Mouse (Mus musculus) liver, embryonic 11.5 days (tissue): ENCODE measurements at regions not wholly inside any gene's neighbourhood (a gene's known extent, or its start where the extent isn't known, plus 50 kb on each side); places are given as distances from the start of the nearest gene placed in this dataset.

Experiments
- ATAC-seq: fragments of 200-750 bp; cut with Nextera tagmentation; replicated peaks from 2 replicates; pipeline ENCODE4 v1.8.0; 2017; ENCODE audit warnings: moderate number of reproducible peaks, mild to moderate bottlenecking, moderate TSS enrichment, moderate library complexity; ENCODE audit not compliant: low FRiP score
- DNase-seq: peaks from one replicate; pipeline ENCODE4 v3.0.0-alpha.2; 2017; ENCODE audit warnings: low spot score
- H3K27ac ChIP-seq: fragments of 300-500 bp; sonication (generic); 2 replicates; pipeline ENCODE4 v1.5.1; 2014; ENCODE audit warnings: mild to moderate bottlenecking, low read depth, low read length, control low read depth
- H3K27me3 ChIP-seq: fragments of 300-500 bp; sonication (generic); replicated peaks from 2 replicates; pipeline ENCODE4 v1.6.1; 2014; ENCODE audit warnings: low read length, mixed read lengths; ENCODE audit not compliant: control insufficient read depth, insufficient read depth
- H3K36me3 ChIP-seq: fragments of 300-500 bp; sonication (generic); 2 replicates; pipeline ENCODE4 v1.6.1; 2014; ENCODE audit warnings: mild to moderate bottlenecking, low read length, moderate library complexity, mixed read lengths; ENCODE audit not compliant: control insufficient read depth, insufficient read depth
- H3K4me1 ChIP-seq: fragments of 300-500 bp; sonication (generic); replicated peaks from 2 replicates; pipeline ENCODE4 v1.6.1; 2014; ENCODE audit warnings: low read length, mixed read lengths; ENCODE audit not compliant: control insufficient read depth, insufficient read depth
- H3K4me2 ChIP-seq: fragments of 300-500 bp; sonication (generic); 2 replicates; pipeline ENCODE4 v1.6.1; 2014; ENCODE audit warnings: mild to moderate bottlenecking, control low read depth, moderate library complexity
- H3K4me3 ChIP-seq: fragments of 300-500 bp; sonication (generic); 2 replicates; pipeline ENCODE4 v1.5.1; 2014; ENCODE audit warnings: low read depth, low read length, control low read depth
- H3K9ac ChIP-seq: fragments of 300-500 bp; sonication (generic); 2 replicates; pipeline ENCODE4 v1.6.1; 2014; ENCODE audit warnings: low read depth, low read length, control low read depth
- H3K9me3 ChIP-seq: fragments of 300-500 bp; sonication (generic); 2 replicates; pipeline ENCODE4 v1.6.1; 2016; ENCODE audit warnings: low read length, inconsistent platforms, mixed read lengths; ENCODE audit not compliant: control insufficient read depth
- WGBS: fragments of 180-500 bp; shearing (Covaris S2); extraction: QIAGEN DNeasy Blood & Tissue Kit; methylation state at CpG from one replicate; pipeline ENCODE4 v1.1.7; 2014; 5-methylcytosine and 5-hydroxymethylcytosine counted together

DNA sequence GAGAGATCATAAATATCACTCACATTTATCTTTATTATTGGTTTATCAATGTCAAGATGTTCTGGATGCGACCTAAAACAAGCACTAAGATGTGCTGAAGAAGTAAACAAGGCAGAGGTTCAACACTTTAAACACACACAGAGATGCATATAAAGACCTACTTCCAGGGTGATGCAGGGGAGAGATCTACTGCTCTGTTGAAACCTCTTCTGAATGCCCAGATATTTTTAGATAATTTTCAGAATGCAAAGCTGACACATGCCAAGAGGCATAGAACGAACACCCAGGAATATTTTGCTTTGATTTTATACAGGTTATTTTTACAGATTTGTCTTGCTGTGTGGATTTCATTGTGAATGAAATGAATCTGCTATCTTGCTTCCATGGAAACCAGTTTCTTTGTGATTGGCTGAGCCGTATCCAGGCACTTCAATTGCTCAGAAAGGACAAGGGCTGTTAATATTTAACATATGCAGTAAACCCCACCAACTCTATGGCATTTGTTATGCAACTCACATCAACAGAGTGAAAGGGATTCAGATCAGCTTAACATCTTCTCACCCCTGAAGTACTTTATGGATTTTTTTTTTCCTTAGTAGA is 523.2 kb upstream of the Tbl1xr1 start:
- H3K9ac ChIP-seq: no peak overlapping the region
- H3K4me1 ChIP-seq: no peaks in the 10 kb centered on the region
- H3K27ac ChIP-seq: no peak overlapping the region
- ATAC-seq: no peak
- no peaks in the 10 kb centered on the region for H3K36me3 ChIP-seq
- WGBS: 55% methylated on average over 3 of the region's 3 CpGs
- H3K9me3 ChIP-seq: no peaks in the 10 kb centered on the region
- no peak overlapping the region for H3K4me2 ChIP-seq
- H3K27me3 ChIP-seq: no peaks in the 10 kb centered on the region
- H3K4me3 ChIP-seq: no peak overlapping the region
- no peak for DNase-seq

DNA sequence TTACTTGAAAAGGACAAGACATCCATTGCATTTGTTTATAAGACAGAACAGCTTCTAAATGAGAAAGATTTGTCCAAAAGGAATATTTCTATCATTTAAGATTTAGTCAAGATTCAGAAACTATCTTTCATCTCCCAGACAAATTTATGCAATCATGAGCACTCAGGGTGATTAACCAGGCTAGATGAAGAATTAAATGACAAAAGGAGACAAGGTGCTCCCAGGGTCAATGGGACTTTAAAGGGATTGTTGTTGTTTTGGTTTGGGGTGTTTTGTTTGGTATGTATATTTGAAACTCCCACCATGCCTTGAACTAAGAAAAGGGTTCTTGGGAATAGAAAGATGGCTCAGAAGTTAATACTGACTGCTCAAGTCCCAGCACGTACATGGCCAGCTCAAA is 522.6 kb upstream of the Tbl1xr1 start:
- Histone ChIP-seq H3K36me3 (no peaks in the 10 kb centered on the region), H3K27ac (no peak overlapping the region), H3K4me2 (no peak overlapping the region), H3K4me1 (no peaks in the 10 kb centered on the region), H3K4me3 (no peak overlapping the region), H3K9ac (no peak overlapping the region), H3K27me3 (no peaks in the 10 kb centered on the region), H3K9me3 (no peaks in the 10 kb centered on the region)
- ATAC-seq: no peak
- WGBS: 48% methylated on average over 1 of the region's 1 CpGs
- no peak for DNase-seq

DNA sequence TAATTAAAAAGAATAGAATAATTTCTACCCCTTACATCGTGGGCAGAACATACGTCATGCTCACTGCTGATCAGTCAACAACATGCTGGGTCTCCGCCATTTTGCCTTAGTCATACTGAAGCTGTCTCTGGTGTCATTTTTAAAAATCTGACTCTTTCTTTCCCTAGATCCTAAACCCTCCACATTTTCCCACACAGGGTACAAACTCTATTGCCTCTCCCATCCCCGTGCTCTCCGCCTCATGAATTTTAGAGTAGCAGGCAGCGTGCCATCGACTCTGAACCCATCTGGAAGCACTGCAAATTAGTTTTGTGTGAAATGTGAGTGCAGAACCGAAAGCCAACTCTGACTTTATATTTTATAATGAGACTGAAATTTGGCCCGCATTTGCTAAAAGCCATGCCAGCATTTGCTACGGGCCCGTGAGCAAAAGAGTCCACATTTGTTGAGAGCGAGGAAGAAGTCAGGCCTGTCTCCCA is 518.5 kb upstream of the Tbl1xr1 start:
- Histone ChIP-seq H3K4me3 (no peak overlapping the region), H3K4me1 (no peaks in the 10 kb centered on the region), H3K9ac (no peak overlapping the region), H3K27ac (no peak overlapping the region), H3K36me3 (no peaks in the 10 kb centered on the region), H3K27me3 (no peaks in the 10 kb centered on the region), H3K9me3 (no peaks in the 10 kb centered on the region), H3K4me2 (no peak overlapping the region)
- WGBS: 89% methylated on average over 12 of the region's 12 CpGs
- ATAC-seq (no peak), DNase-seq (no peak)

DNA sequence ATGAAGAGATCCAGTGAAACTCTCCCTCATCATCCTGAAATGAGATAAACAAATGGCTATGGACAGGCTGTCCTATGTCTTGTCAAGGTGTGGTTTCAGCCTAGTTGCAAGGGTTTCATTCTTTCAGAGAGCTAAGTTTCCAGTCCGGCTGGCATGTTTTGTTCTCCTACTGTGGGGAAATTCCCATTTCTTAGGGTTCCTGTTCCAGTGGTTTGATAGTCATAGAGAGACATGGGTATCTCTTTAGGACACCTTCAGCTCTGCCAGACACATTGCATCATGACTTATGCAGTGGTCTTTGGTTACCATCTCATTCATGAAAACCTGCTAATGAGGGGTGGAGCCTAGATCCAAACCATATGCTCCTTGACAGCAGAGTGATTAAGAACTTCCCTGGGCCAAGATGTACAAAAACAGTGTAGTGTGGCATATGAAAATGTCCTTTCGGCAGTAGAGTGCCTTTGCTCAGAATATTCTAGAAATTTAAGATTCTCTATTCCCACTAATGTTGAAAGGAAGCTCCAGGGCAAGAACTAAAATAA is 513.6 kb upstream of the Tbl1xr1 start:
- no peak overlapping the region for H3K4me3 ChIP-seq
- H3K27me3 ChIP-seq: no peaks in the 10 kb centered on the region
- no peak for ATAC-seq
- no peak overlapping the region for H3K9ac ChIP-seq
- no peaks in the 10 kb centered on the region for H3K9me3 ChIP-seq
- no peak for DNase-seq
- H3K4me1 ChIP-seq: no peaks in the 10 kb centered on the region
- 84% methylated on average over 2 of the region's 2 CpGs for WGBS
- no peaks in the 10 kb centered on the region for H3K36me3 ChIP-seq
- no peak overlapping the region for H3K27ac ChIP-seq
- no peak overlapping the region for H3K4me2 ChIP-seq

DNA sequence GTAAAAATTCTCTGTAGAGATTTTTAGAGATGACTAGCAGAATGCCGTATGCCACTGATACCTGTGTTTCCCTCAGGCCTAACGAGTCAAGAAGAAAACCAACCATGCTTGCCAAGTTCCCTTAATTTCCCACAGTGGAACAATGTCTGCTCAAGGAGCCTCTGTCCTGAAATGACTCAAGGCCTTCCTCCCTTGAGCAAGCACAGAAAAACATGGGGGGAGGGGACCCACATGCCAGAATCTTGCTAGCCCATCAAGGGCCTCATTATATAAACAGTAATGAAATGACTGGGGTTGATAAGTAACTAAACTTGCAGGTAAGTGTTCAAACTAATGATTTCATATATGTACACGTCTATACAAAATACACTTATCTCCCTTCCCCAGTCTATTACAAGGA is 513.0 kb upstream of the Tbl1xr1 start:
- no peaks in the 10 kb centered on the region for H3K36me3 ChIP-seq
- H3K9ac ChIP-seq: no peak overlapping the region
- no peak for DNase-seq
- no peaks in the 10 kb centered on the region for H3K9me3 ChIP-seq
- no peak overlapping the region for H3K4me2 ChIP-seq
- H3K27ac ChIP-seq: no peak overlapping the region
- H3K4me3 ChIP-seq: no peak overlapping the region
- H3K27me3 ChIP-seq: no peaks in the 10 kb centered on the region
- no peaks in the 10 kb centered on the region for H3K4me1 ChIP-seq
- 72% methylated on average over 3 of the region's 3 CpGs for WGBS
- no peak for ATAC-seq

DNA sequence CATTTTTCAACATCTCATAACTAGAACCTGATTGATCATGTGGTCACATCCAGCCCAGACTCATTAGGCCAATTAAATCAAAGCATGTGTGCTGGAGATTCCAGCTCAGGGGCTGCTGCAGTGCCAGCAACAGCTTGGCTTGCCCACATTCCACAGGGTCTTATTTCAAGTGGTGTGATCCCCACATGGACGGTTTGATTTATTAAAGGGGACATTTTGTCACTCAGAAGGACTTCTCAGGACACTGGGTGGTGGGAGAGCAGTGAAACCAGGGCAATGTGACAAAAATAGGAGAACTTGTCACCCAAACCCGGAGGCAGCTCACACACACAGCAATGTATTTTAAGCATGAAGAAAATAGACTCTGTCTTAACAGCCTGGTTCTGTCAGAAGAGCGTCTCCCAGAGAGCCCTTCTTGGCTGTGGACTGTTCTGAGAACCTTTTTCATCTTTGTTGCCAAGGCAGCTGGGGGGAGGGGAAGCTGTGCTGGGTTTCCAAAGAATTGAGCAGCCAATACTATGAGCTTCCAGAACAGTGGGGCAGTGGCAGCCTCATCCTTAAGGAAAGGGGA is 512.2 kb upstream of the Tbl1xr1 start:
- ATAC-seq: no peak
- Histone ChIP-seq H3K27ac (no peak overlapping the region), H3K4me2 (no peak overlapping the region), H3K27me3 (no peaks in the 10 kb centered on the region), H3K9me3 (no peaks in the 10 kb centered on the region), H3K9ac (no peak overlapping the region), H3K4me3 (no peak overlapping the region), H3K36me3 (no peaks in the 10 kb centered on the region), H3K4me1 (no peaks in the 10 kb centered on the region)
- no peak for DNase-seq
- 37% methylated on average over 3 of the region's 3 CpGs for WGBS

DNA sequence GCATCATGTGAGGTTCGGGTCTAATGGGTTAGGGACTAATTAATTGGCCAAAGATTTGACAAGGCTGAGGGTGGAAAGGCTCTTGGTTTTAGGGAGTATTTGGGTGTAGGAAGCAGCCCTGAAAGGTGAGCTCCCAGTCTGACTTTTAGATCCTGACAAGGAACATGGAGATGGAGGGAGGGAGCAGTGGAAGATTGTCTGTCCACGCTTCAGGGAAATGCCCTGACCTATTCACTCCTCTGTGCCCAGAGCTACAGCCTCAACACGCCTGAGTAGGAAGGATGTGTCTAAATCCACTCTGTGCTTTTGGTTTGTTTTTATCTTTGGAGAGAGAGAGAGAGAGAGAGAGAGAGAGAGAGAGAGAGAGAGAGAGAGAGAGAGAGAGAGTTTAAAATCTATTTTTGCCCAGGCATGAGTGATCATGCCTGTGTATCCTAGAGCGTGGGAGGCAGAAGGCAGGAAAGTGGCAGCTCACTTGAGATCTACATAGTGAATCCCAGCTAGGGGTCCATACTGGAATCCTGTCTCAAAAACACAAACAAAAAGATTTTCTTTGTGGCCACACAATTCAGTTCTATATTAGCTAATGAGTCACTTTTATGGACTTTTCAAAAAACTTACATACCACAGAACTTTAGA is 511.5 kb upstream of the Tbl1xr1 start:
- no peak overlapping the region for H3K9ac ChIP-seq
- WGBS: 57% methylated on average over 4 of the region's 4 CpGs
- no peak overlapping the region for H3K4me3 ChIP-seq
- H3K27me3 ChIP-seq: no peaks in the 10 kb centered on the region
- H3K4me1 ChIP-seq: no peaks in the 10 kb centered on the region
- H3K4me2 ChIP-seq: no peak overlapping the region
- H3K27ac ChIP-seq: no peak overlapping the region
- H3K9me3 ChIP-seq: no peaks in the 10 kb centered on the region
- DNase-seq (no peak), ATAC-seq (no peak)
- no peaks in the 10 kb centered on the region for H3K36me3 ChIP-seq

DNA sequence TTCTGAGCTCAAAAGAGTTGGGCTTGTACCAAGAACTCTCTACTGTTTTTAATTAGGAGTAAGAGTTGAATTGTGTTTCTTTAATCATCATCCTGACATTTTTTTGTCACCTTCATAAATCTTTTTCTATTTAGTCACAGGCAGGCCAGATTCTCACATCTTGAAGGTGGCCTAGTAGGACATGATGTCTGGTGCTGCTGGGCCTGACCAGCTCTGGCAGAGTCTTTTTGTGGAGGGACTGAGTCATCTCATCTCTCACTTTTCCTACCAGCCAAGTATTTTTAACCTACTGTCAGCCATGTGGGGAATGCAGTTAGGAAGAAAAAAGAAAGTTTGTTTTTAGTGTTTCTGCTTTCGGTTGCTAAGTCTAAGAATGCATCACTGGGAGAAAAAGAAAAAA is 506.7 kb upstream of the Tbl1xr1 start:
- ATAC-seq (no peak), DNase-seq (no peak)
- Histone ChIP-seq H3K36me3 (no peaks in the 10 kb centered on the region), H3K9ac (no peak overlapping the region), H3K27me3 (no peaks in the 10 kb centered on the region), H3K27ac (no peak overlapping the region), H3K4me1 (no peaks in the 10 kb centered on the region), H3K4me3 (no peak overlapping the region), H3K4me2 (no peak overlapping the region), H3K9me3 (no peaks in the 10 kb centered on the region)
- WGBS: 77% methylated on average over 1 of the region's 1 CpGs

DNA sequence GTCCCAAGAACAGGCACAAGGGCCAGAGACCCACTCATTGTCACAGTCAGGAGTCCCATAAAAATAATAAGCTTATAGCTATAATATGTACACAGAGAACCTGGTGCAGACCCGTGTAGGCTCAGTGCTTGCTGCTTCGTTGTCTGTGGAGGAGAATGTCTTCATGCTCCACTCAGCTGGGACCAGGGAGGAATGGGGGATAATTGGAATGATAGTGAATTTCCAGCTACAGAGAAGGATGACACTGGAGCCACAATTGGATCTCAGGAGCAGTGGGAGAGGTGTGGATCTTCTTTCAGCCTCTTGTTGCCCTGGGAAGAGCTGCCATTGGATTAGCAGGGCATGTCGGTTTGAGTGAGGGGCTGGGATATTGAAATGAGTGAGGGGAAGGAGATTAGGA is 497.8 kb upstream of the Tbl1xr1 start:
- ATAC-seq (no peak), DNase-seq (no peak)
- Histone ChIP-seq H3K27me3 (no peaks in the 10 kb centered on the region), H3K4me1 (no peaks in the 10 kb centered on the region), H3K4me3 (no peak overlapping the region), H3K36me3 (no peaks in the 10 kb centered on the region), H3K27ac (no peak overlapping the region), H3K9ac (no peak overlapping the region), H3K4me2 (no peak overlapping the region), H3K9me3 (no peaks in the 10 kb centered on the region)
- 58% methylated on average over 3 of the region's 3 CpGs for WGBS
